Mouse (Mus musculus) midbrain, postnatal 0 days (tissue): ENCODE data around the gene Gm6993. TPM values are rescaled to one million over a fixed set of nuclear protein-coding genes. Genes with fewer than 3 reads are reported as not detected.

Experiments
- ATAC-seq: fragments of 200-750 bp; cut with Nextera tagmentation; 2 replicates; pipeline ENCODE4 v1.8.0; 2017; ENCODE audit warnings: moderate number of reproducible peaks, mild to moderate bottlenecking, moderate TSS enrichment, moderate library complexity; ENCODE audit not compliant: low FRiP score
- DNase-seq: peaks from one replicate; pipeline ENCODE4 v3.0.0-alpha.2; 2015; ENCODE audit warnings: low spot score
- H3K27ac ChIP-seq: fragments of 300-500 bp; sonication (generic); 2 replicates; pipeline ENCODE4 v1.5.1; 2014; ENCODE audit warnings: low read depth, mild to moderate bottlenecking, low read length, mixed read lengths
- H3K27me3 ChIP-seq: fragments of 300-500 bp; sonication (generic); 2 replicates; pipeline ENCODE4 v1.6.1; 2014; ENCODE audit warnings: low read length, control low read depth, mixed read lengths; ENCODE audit not compliant: insufficient read depth
- H3K36me3 ChIP-seq: fragments of 300-500 bp; sonication (generic); 2 replicates; pipeline ENCODE4 v1.6.1; 2014; ENCODE audit warnings: low read length, control low read depth, mixed read lengths; ENCODE audit not compliant: insufficient read depth
- H3K4me1 ChIP-seq: fragments of 300-500 bp; sonication (generic); 2 replicates; pipeline ENCODE4 v1.6.1; 2014; ENCODE audit warnings: mild to moderate bottlenecking, control low read depth, antibody characterized with exemption, low read length, mixed read lengths; ENCODE audit not compliant: insufficient read depth
- H3K4me2 ChIP-seq: fragments of 300-500 bp; sonication (generic); 2 replicates; pipeline ENCODE4 v1.6.1; 2014; ENCODE audit warnings: low read depth, mild to moderate bottlenecking, low read length, mixed read lengths; ENCODE audit not compliant: poor library complexity, severe bottlenecking
- H3K4me3 ChIP-seq: fragments of 300-500 bp; sonication (generic); 2 replicates; pipeline ENCODE4 v1.5.1; 2014; ENCODE audit warnings: low read depth, mild to moderate bottlenecking, low read length, moderate library complexity
- H3K9ac ChIP-seq: fragments of 300-500 bp; sonication (generic); replicated peaks from 2 replicates; pipeline ENCODE4 v1.6.1; 2014; ENCODE audit warnings: mild to moderate bottlenecking, low read length, moderate library complexity, mixed read lengths; ENCODE audit not compliant: poor library complexity, severe bottlenecking
- H3K9me3 ChIP-seq: fragments of 300-500 bp; sonication (generic); 2 replicates; pipeline ENCODE4 v1.6.1; 2016; ENCODE audit warnings: low read length, control low read depth
- CTCF ChIP-seq: IDR thresholded peaks from 2 replicates; pipeline ENCODE4 v1.5.1; 2016; ENCODE audit warnings: antibody characterized with exemption, mild to moderate bottlenecking
- whole genome bisulfite sequencing: fragments of 180-500 bp; shearing (Covaris S2); extraction: QIAGEN DNeasy Blood & Tissue Kit; methylation state at CpG from one replicate; pipeline ENCODE4 v1.1.7; 2014; 5-methylcytosine and 5-hydroxymethylcytosine counted together
- polyA plus RNA-seq: library from polyadenylated mRNA; unstranded; fragments of >200 nt; fragmentation: Nextera tagmentation; extraction: Ambion mirVana; gene quantifications from 2 replicates; pipeline ENCODE4 v1.2.1, GENCODE M21; 2015
- total RNA-seq: library from RNA; depleted of rRNA; stranded (reverse); fragments of >200 nt; gene quantifications from 2 replicates; pipeline ENCODE4 v1.2.3, GENCODE M21; 2014

Gene Gm6993
- total and polyA plus RNA-seq, 2 experiments from 2014 or later: not detected

GRCm38 (mm10) chr12:31208766-31209165 is 31.8 kb upstream of the Gm6993 start:
- no peak for TF ChIP-seq CTCF
- Histone ChIP-seq H3K4me1 (no peaks in the 10 kb centered on the region), H3K4me2 (no peak overlapping the region), H3K4me3 (no peak overlapping the region), H3K9ac (no peak overlapping the region), H3K36me3 (no peaks in the 10 kb centered on the region), H3K27me3 (no peaks in the 10 kb centered on the region), H3K27ac (peak overlapping the region; percentile 47; the same call in 1 of the 2 replicates), H3K9me3 (no peaks in the 10 kb centered on the region)
- WGBS: 32% methylated on average over 6 of the region's 6 CpGs
- DNase-seq (no peak), ATAC-seq (no peak)

GRCm38 (mm10) chr12:31209377-31209805 is 31.2 kb upstream of the Gm6993 start:
- ATAC-seq: peak; percentile 64; the same call in 1 of the 2 replicates
- peak; percentile 44 for DNase-seq
- H3K4me1 ChIP-seq: no peaks in the 10 kb centered on the region
- H3K9me3 ChIP-seq: no peaks in the 10 kb centered on the region
- no peaks in the 10 kb centered on the region for H3K27me3 ChIP-seq
- WGBS: 11% methylated on average over 5 of the region's 5 CpGs
- H3K9ac ChIP-seq: no peak overlapping the region
- H3K36me3 ChIP-seq: no peaks in the 10 kb centered on the region
- H3K4me2 ChIP-seq: no peak overlapping the region
- peak overlapping the region; percentile 47 for H3K27ac ChIP-seq
- no peak for TF ChIP-seq CTCF
- no peak overlapping the region for H3K4me3 ChIP-seq

GRCm38 (mm10) chr12:31213556-31213955 is 27.0 kb upstream of the Gm6993 start:
- TF ChIP-seq CTCF: no peak
- H3K27ac ChIP-seq: no peak overlapping the region
- ATAC-seq (no peak), DNase-seq (peak; percentile 85)
- no peaks in the 10 kb centered on the region for H3K9me3 ChIP-seq
- no peaks in the 10 kb centered on the region for H3K4me1 ChIP-seq
- WGBS: 61% methylated on average over 7 of the region's 7 CpGs
- H3K4me2 ChIP-seq: no peak overlapping the region
- H3K9ac ChIP-seq: no peak overlapping the region
- H3K27me3 ChIP-seq: no peaks in the 10 kb centered on the region
- no peaks in the 10 kb centered on the region for H3K36me3 ChIP-seq
- H3K4me3 ChIP-seq: no peak overlapping the region

GRCm38 (mm10) chr12:31215003-31215402 is 25.6 kb upstream of the Gm6993 start:
- Histone ChIP-seq H3K36me3 (no peaks in the 10 kb centered on the region), H3K27ac (no peak overlapping the region), H3K9me3 (no peaks in the 10 kb centered on the region), H3K27me3 (no peaks in the 10 kb centered on the region), H3K4me1 (no peaks in the 10 kb centered on the region), H3K4me2 (no peak overlapping the region), H3K4me3 (no peak overlapping the region), H3K9ac (no peak overlapping the region)
- no peak for ATAC-seq
- DNase-seq: no peak
- WGBS: 76% methylated on average over 6 of the region's 6 CpGs
- TF ChIP-seq CTCF: no peak

- Histone ChIP-seq H3K4me1 (no peaks in the 10 kb centered on the region), H3K4me3 (no peak overlapping the region), H3K4me2 (no peak overlapping the region), H3K27ac (no peak overlapping the region), H3K27me3 (no peaks in the 10 kb centered on the region), H3K9ac (no peak overlapping the region), H3K36me3 (no peaks in the 10 kb centered on the region), H3K9me3 (no peaks in the 10 kb centered on the region)
- 79% methylated on average over 5 of the region's 5 CpGs for WGBS
- no peak for ATAC-seq
- no peak for DNase-seq
- no peak for TF ChIP-seq CTCF
Measured at GRCm38 (mm10) chr12:31217232-31217631, 23.3 kb upstream of the Gm6993 start.

GRCm38 (mm10) chr12:31218774-31219173 is 21.8 kb upstream of the Gm6993 start:
- Histone ChIP-seq H3K9ac (no peak overlapping the region), H3K27me3 (no peaks in the 10 kb centered on the region), H3K36me3 (no peaks in the 10 kb centered on the region), H3K9me3 (no peaks in the 10 kb centered on the region), H3K4me1 (no peaks in the 10 kb centered on the region), H3K27ac (no peak overlapping the region), H3K4me3 (no peak overlapping the region), H3K4me2 (no peak overlapping the region)
- no peak for TF ChIP-seq CTCF
- ATAC-seq (no peak), DNase-seq (no peak)
- 77% methylated on average over 3 of the region's 3 CpGs for WGBS
